ENCODE assay signal across 24 mouse cellular contexts in the genomic region with DNA sequence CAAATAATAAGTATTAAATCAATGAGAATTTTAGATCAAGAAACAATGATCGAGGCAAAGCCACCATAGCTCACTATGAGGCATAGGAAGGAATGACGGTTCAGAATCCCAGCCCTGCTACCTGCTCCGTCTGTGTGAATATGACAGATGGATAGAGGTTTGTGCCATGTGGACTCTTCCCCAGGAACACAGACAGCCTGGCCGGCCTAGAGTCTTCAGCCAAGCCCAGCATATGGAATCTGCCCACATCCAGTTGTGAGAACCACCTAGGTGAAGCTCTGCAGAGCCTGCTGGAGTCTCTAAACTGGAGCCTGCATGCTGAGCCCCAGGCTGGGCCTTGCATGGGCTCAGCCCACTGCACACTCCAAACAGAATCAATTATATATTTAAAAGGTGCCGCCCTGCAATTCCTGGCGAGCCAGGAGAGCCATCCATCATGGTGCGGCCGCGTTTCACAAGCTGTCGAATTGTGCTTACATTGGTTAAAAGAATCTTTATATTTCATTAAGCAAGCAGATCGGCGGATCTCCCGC. TPM values are rescaled to one million over a fixed set of nuclear protein-coding genes. Genes with fewer than 3 reads are reported as not detected.
DNase-seq lines count a peak whose midpoint lies in the region; ATAC-seq and TF ChIP-seq lines count a peak whose summit lies in the region.
"Had no signal": no experiment of that assay in that cellular context is flagged by ENCODE, and none has a peak within 500 bp of the region (broad histone marks: within the 10 kb centered on the region; RNA-seq: fewer than 3 reads in every experiment).

No protein-coding gene starts in this region.

- intact Hi-C loops in left cerebral cortex, postnatal 25 days (cut with DNase I), result no loop called here

- H3K27me3 ChIP-seq in cerebellum, adult 2 months (ENCODE audit: control insufficient read depth, insufficient read depth, low read length), result peaks cover 3% of the 10 kb centered on the region; the same call in 1 of the 2 replicates
- H3K27me3 ChIP-seq in midbrain, postnatal 0 days (ENCODE audit: insufficient read depth, low read length), result peaks cover 26% of the 10 kb centered on the region
- H3K27me3 ChIP-seq in midbrain, embryonic 13.5 days, result peaks cover 80% of the 10 kb centered on the region
- H3K27me3 ChIP-seq in hindbrain, embryonic 14.5 days (ENCODE audit: control insufficient read depth, insufficient read depth, low read length), result peaks cover 81% of the 10 kb centered on the region
- H3K27me3 ChIP-seq in heart, embryonic 10.5 days (ENCODE audit: insufficient read depth, poor library complexity, severe bottlenecking), result peaks cover 99% of the 10 kb centered on the region

- H3K36me3 ChIP-seq in midbrain, postnatal 0 days (ENCODE audit: insufficient read depth, low read length), result no peaks in the 10 kb centered on the region
- no peaks in the 10 kb centered on the region for H3K36me3 ChIP-seq in midbrain, embryonic 13.5 days
- H3K36me3 ChIP-seq in hindbrain, embryonic 14.5 days (replicated peaks; ENCODE audit: control insufficient read depth, insufficient read depth), result no peaks in the 10 kb centered on the region
- H3K36me3 ChIP-seq in heart, embryonic 10.5 days, result no peaks in the 10 kb centered on the region
- H3K36me3 ChIP-seq: embryonic facial prominence, embryonic 13.5 days; forebrain, embryonic 12.5 days; heart, embryonic 15.5 days had no signal

- TF ChIP-seq POLR2A in cerebellum, adult 2 months (IDR thresholded peaks at IDR 0.05; ENCODE audit: borderline replicate concordance, insufficient read depth, low read length), result no peak

- peak; percentile 55 to 65 for DNase-seq in cerebellum, postnatal 10 days
- no peak for DNase-seq in cerebellum, adult 2 months
- peak; percentile 23 for DNase-seq in midbrain, postnatal 0 days (ENCODE audit: low spot score)
- no peak for DNase-seq in hindbrain, embryonic 14.5 days (ENCODE audit: low spot score)
- no peak for DNase-seq in layer of hippocampus, adult 11-12 months (ENCODE audit: low spot score)
- no peak for DNase-seq in left cerebral cortex, postnatal 25 days (ENCODE audit: low spot score in 2 of 2)
- no peak for DNase-seq in heart, embryonic 10.5 days (ENCODE audit: low spot score)
- DNase-seq: adrenal gland, adult 2 months; adrenal gland, postnatal 25 days; B cell, adult 2 months; cerebellum, adult 11-12 months; gastrocnemius, postnatal 10 days; heart, adult 18-20 months; heart, postnatal 14 days; kidney, adult 2 months had no signal

- no peak overlapping the region for H3K4me3 ChIP-seq in cerebellum, adult 2 months (replicated peaks; ENCODE audit: insufficient read depth, low read depth, low read length)
- no peak overlapping the region for H3K4me3 ChIP-seq in midbrain, postnatal 0 days (ENCODE audit: low read depth, low read length)
- H3K4me3 ChIP-seq in midbrain, embryonic 13.5 days (replicated peaks), result no peak overlapping the region
- H3K4me3 ChIP-seq in hindbrain, embryonic 14.5 days (replicated peaks; ENCODE audit: low read length), result no peak overlapping the region
- H3K4me3 ChIP-seq in heart, embryonic 10.5 days, result no peak overlapping the region
- H3K4me3 ChIP-seq: embryonic facial prominence, embryonic 13.5 days; forebrain, embryonic 12.5 days; heart, embryonic 15.5 days had no signal

- WGBS in cerebellum, adult 2 months, result 57% methylated on average over 13 of the region's 13 CpGs
- 70% methylated on average over 13 of the region's 13 CpGs for WGBS in midbrain, postnatal 0 days
- 65% methylated on average over 13 of the region's 13 CpGs for WGBS in midbrain, embryonic 13.5 days
- WGBS in hindbrain, embryonic 14.5 days, result 43% methylated on average over 13 of the region's 13 CpGs
- 55% methylated on average over 13 of the region's 13 CpGs for WGBS in heart, embryonic 10.5 days

- no peak overlapping the region for H3K4me2 ChIP-seq in midbrain, postnatal 0 days (ENCODE audit: low read depth, low read length, poor library complexity, severe bottlenecking)
- H3K4me2 ChIP-seq in midbrain, embryonic 13.5 days (replicated peaks), result no peak overlapping the region
- H3K4me2 ChIP-seq in hindbrain, embryonic 14.5 days (replicated peaks), result no peak overlapping the region
- H3K4me2 ChIP-seq: embryonic facial prominence, embryonic 13.5 days; forebrain, embryonic 12.5 days; heart, embryonic 11.5 days; heart, embryonic 15.5 days had no signal

- H3K27ac ChIP-seq in cerebellum, adult 2 months (ENCODE audit: insufficient read depth, low read length), result no peak overlapping the region
- no peak overlapping the region for H3K27ac ChIP-seq in midbrain, postnatal 0 days (ENCODE audit: low read depth, low read length)
- no peak overlapping the region for H3K27ac ChIP-seq in midbrain, embryonic 13.5 days
- H3K27ac ChIP-seq in hindbrain, embryonic 14.5 days, result no peak overlapping the region
- H3K27ac ChIP-seq in heart, embryonic 10.5 days, result no peak overlapping the region
- H3K27ac ChIP-seq: embryonic facial prominence, embryonic 13.5 days; forebrain, embryonic 12.5 days; heart, embryonic 15.5 days had no signal

- ATAC-seq in midbrain, postnatal 0 days (ENCODE audit: low FRiP score), result no peak
- no peak for ATAC-seq in midbrain, embryonic 13.5 days
- ATAC-seq in hindbrain, embryonic 14.5 days (ENCODE audit: low FRiP score), result 0 out of 2 replicates have a peak, but pooled peaks have one; percentile 22
- ATAC-seq: CD4-positive, CD25-positive, alpha-beta regulatory T cell, adult 4 months; forebrain, embryonic 16.5 days; intestine, embryonic 16.5 days had no signal

- no peaks in the 10 kb centered on the region for H3K4me1 ChIP-seq in cerebellum, adult 2 months (ENCODE audit: control insufficient read depth, insufficient read depth, low read length)
- H3K4me1 ChIP-seq in midbrain, postnatal 0 days (ENCODE audit: insufficient read depth, low read length), result 0 out of 2 replicates have a peak, but pooled peaks cover 2% of the 10 kb centered on the region
- H3K4me1 ChIP-seq in midbrain, embryonic 13.5 days (replicated peaks), result peaks cover 21% of the 10 kb centered on the region
- H3K4me1 ChIP-seq in hindbrain, embryonic 14.5 days (replicated peaks; ENCODE audit: control insufficient read depth, insufficient read depth, low read length), result peaks cover 5% of the 10 kb centered on the region; the same call in 1 of the 2 replicates
- H3K4me1 ChIP-seq in heart, embryonic 10.5 days, result peaks cover 10% of the 10 kb centered on the region

- no peak for TF ChIP-seq CTCF in cerebellum, adult 2 months (IDR thresholded peaks at IDR 0.05; ENCODE audit: borderline replicate concordance, insufficient read depth, low read depth, low read length)
- no peak for TF ChIP-seq CTCF in midbrain, postnatal 0 days (IDR thresholded peaks at IDR 0.05)

- no peak overlapping the region for H3K9ac ChIP-seq in midbrain, postnatal 0 days (replicated peaks; ENCODE audit: low read length, poor library complexity, severe bottlenecking)
- no peak overlapping the region for H3K9ac ChIP-seq in midbrain, embryonic 13.5 days (replicated peaks)
- no peak overlapping the region for H3K9ac ChIP-seq in hindbrain, embryonic 14.5 days
- H3K9ac ChIP-seq: embryonic facial prominence, embryonic 13.5 days; forebrain, embryonic 12.5 days; heart, embryonic 15.5 days had no signal

- H3K9me3 ChIP-seq in midbrain, postnatal 0 days (ENCODE audit: low read length), result no peaks in the 10 kb centered on the region
- no peaks in the 10 kb centered on the region for H3K9me3 ChIP-seq in midbrain, embryonic 13.5 days
- no peaks in the 10 kb centered on the region for H3K9me3 ChIP-seq in hindbrain, embryonic 14.5 days (ENCODE audit: control insufficient read depth, low read length)
- no peaks in the 10 kb centered on the region for H3K9me3 ChIP-seq in heart, embryonic 10.5 days
- H3K9me3 ChIP-seq: embryonic facial prominence, embryonic 13.5 days; forebrain, embryonic 12.5 days; heart, embryonic 15.5 days had no signal

RNA-seq across cellular contexts. Expression of gene Dmbx1, which starts 8.1 kb away (rescaled TPM):
- 1.3 TPM in 2 replicates for polyA plus RNA-seq in cerebellum, adult 2 months (2012; rRNA removed)
- 9.6 and 10.3 TPM in 2 replicates for total RNA-seq in midbrain, postnatal 0 days (2014; rRNA removed)
- polyA plus RNA-seq in midbrain, postnatal 0 days (2015; fragmentation: Nextera tagmentation; extraction: Ambion mirVana), result 7.7 and 8.7 TPM in 2 replicates
- polyA plus RNA-seq in midbrain, embryonic 13.5 days (2015; fragmentation: Nextera tagmentation; extraction: Ambion mirVana), result 10.9 and 11.7 TPM in 2 replicates
- polyA plus RNA-seq in hindbrain, embryonic 14.5 days (2014; fragmentation: Nextera tagmentation; extraction: Ambion mirVana), result 2.7 and 3.3 TPM in 2 replicates
- not detected for total RNA-seq in left cerebral cortex, postnatal 25 days (2021)
- not detected in 2 replicates for polyA plus RNA-seq in heart, embryonic 10.5 days (2016; fragmentation: Nextera tagmentation; extraction: Ambion mirVana)
- total RNA-seq: adrenal gland, adult 2 months; adrenal gland, postnatal 25 days; gastrocnemius, postnatal 10 days; gastrocnemius, postnatal 4 days; heart, adult 18-20 months; heart, postnatal 14 days had no signal
- polyA plus RNA-seq: adrenal gland, adult 2 months; CD4-positive, CD25-positive, alpha-beta regulatory T cell, adult 4 months; forebrain, embryonic 16.5 days; heart, embryonic 11.5 days; intestine, embryonic 16.5 days; kidney, adult 2 months had no signal

RNA-seq across cellular contexts. Expression of gene 6430628N08Rik, which starts 41.2 kb away (rescaled TPM):
- 0.08 and 0.23 TPM in 2 replicates for polyA plus RNA-seq in cerebellum, adult 2 months (2012; rRNA removed)
- 0.33 and 0.66 TPM in 2 replicates for total RNA-seq in midbrain, postnatal 0 days (2014; rRNA removed)
- 0.94 and 1.2 TPM in 2 replicates for polyA plus RNA-seq in midbrain, postnatal 0 days (2015; fragmentation: Nextera tagmentation; extraction: Ambion mirVana)
- polyA plus RNA-seq in midbrain, embryonic 13.5 days (2015; fragmentation: Nextera tagmentation; extraction: Ambion mirVana), result 0.12 and 0.32 TPM in 2 replicates
- polyA plus RNA-seq in hindbrain, embryonic 14.5 days (2014; fragmentation: Nextera tagmentation; extraction: Ambion mirVana), result 0.13 TPM in 1 of 2 replicates, not detected in the other
- under 1 TPM; 0.27 to 0.37 TPM for total RNA-seq in left cerebral cortex, postnatal 25 days (2021)
- not detected in 2 replicates for polyA plus RNA-seq in heart, embryonic 10.5 days (2016; fragmentation: Nextera tagmentation; extraction: Ambion mirVana)
- total RNA-seq: adrenal gland, adult 2 months; adrenal gland, postnatal 25 days; gastrocnemius, postnatal 10 days; gastrocnemius, postnatal 4 days; heart, adult 18-20 months; heart, postnatal 14 days had no signal
- polyA plus RNA-seq: adrenal gland, adult 2 months; CD4-positive, CD25-positive, alpha-beta regulatory T cell, adult 4 months; embryonic facial prominence, embryonic 13.5 days; forebrain, embryonic 12.5 days; heart, embryonic 11.5 days; heart, embryonic 15.5 days; intestine, embryonic 16.5 days; kidney, adult 2 months had no signal

RNA-seq across cellular contexts. Expression of gene Kncn, which starts 47.4 kb away (rescaled TPM):
- polyA plus RNA-seq in cerebellum, adult 2 months (2012; rRNA removed), result 0.08 and 0.14 TPM in 2 replicates
- 0.09 and 0.11 TPM in 2 replicates for total RNA-seq in midbrain, postnatal 0 days (2014; rRNA removed)
- polyA plus RNA-seq in midbrain, postnatal 0 days (2015; fragmentation: Nextera tagmentation; extraction: Ambion mirVana), result 0.16 and 0.25 TPM in 2 replicates
- polyA plus RNA-seq in midbrain, embryonic 13.5 days (2015; fragmentation: Nextera tagmentation; extraction: Ambion mirVana), result 0.24 TPM in 1 of 2 replicates, not detected in the other
- polyA plus RNA-seq in hindbrain, embryonic 14.5 days (2014; fragmentation: Nextera tagmentation; extraction: Ambion mirVana), result 0.13 TPM in 1 of 2 replicates, not detected in the other
- total RNA-seq in left cerebral cortex, postnatal 25 days (2021), result under 1 TPM; 0.21 to 0.23 TPM
- polyA plus RNA-seq in heart, embryonic 10.5 days (2016; fragmentation: Nextera tagmentation; extraction: Ambion mirVana), result not detected in 2 replicates
- total RNA-seq: adrenal gland, adult 2 months; adrenal gland, postnatal 25 days; gastrocnemius, postnatal 10 days; gastrocnemius, postnatal 4 days; heart, adult 18-20 months; heart, postnatal 14 days had no signal
- polyA plus RNA-seq: CD4-positive, CD25-positive, alpha-beta regulatory T cell, adult 4 months; embryonic facial prominence, embryonic 13.5 days; forebrain, embryonic 12.5 days; heart, embryonic 11.5 days; heart, embryonic 15.5 days; intestine, embryonic 16.5 days; kidney, adult 2 months had no signal

Comparison
In these comparisons a context has a peak if more than half of its experiments do, and no peak if none do; other contexts are left out.
1. DNase-seq: peak in cerebellum, postnatal 10 days (2 of 2) and midbrain, postnatal 0 days (single experiment); none in cerebellum, adult 2 months (0 of 2), hindbrain, embryonic 14.5 days (single experiment), layer of hippocampus, adult 11-12 months (single experiment), left cerebral cortex, postnatal 25 days (0 of 2) and heart, embryonic 10.5 days (single experiment).